Comparison of ENCODE assay signal across 24 mouse cellular contexts in genomic region chr2:158238101-158238500, GRCm38 (mm10). TPM values are rescaled to one million over a fixed set of nuclear protein-coding genes. Genes with fewer than 3 reads are reported as not detected.
DNase-seq lines count a peak whose midpoint lies in the region; TF ChIP-seq lines count a peak whose summit lies in the region.
"Had no signal": no experiment of that assay in that cellular context is flagged by ENCODE, and none has a peak within 500 bp of the region (broad histone marks: within the 10 kb centered on the region; RNA-seq: fewer than 3 reads in every experiment).

No protein-coding gene starts in this region.

- H3K4me3 ChIP-seq in layer of hippocampus, adult 2 months, result no peak overlapping the region
- H3K4me3 ChIP-seq: forebrain, embryonic 10.5 days; forebrain, embryonic 13.5 days; heart, adult 2 months; heart, embryonic 10.5 days; heart, embryonic 13.5 days had no signal

- no peak overlapping the region for H3K27ac ChIP-seq in layer of hippocampus, adult 2 months
- H3K27ac ChIP-seq: forebrain, embryonic 10.5 days; forebrain, embryonic 13.5 days; heart, adult 2 months; heart, embryonic 10.5 days; heart, embryonic 13.5 days; hindbrain, embryonic 14.5 days; hindbrain, postnatal 0 days had no signal

- DNase-seq in adrenal gland, postnatal 14 days, result peak; percentile 48
- no peak for DNase-seq in adrenal gland, postnatal 10 days
- peak; percentile 28 to 45 for DNase-seq in cerebellum, adult 18-20 months
- no peak for DNase-seq in cerebellum, adult 11 months
- DNase-seq in brain, adult 2 months (ENCODE audit: low read depth, low spot score), result peak; percentile 63
- DNase-seq in cerebellum, adult 9-11 months, result peak; percentile 60
- DNase-seq in neural tube, embryonic 10.5 days (ENCODE audit: extremely low spot score, low spot score), result no peak
- no peak for DNase-seq in layer of hippocampus, adult 2 months (ENCODE audit: low spot score in 2 of 2)
- DNase-seq: gastrocnemius, postnatal 10 days; gastrocnemius, postnatal 36 days; heart, adult 2 months; heart, postnatal 14 days; heart, postnatal 4 days; kidney, adult 18-20 months; kidney, adult 9 months had no signal

- no peak for TF ChIP-seq CTCF in layer of hippocampus, adult 2 months (conservative IDR thresholded peaks at IDR 0.05)

RNA-seq across cellular contexts. Expression of gene D630003M21Rik, which starts 9.1 kb away (rescaled TPM):
- 2.0 and 2.4 TPM in 2 replicates for total RNA-seq in adrenal gland, postnatal 14 days (2021)
- total RNA-seq in adrenal gland, postnatal 10 days (2021), result 1 to 10 TPM; 2.6 to 3.3 TPM
- 1 to 10 TPM; 4.1 to 4.4 TPM for total RNA-seq in layer of hippocampus, adult 2 months (2021)
- total RNA-seq: granulocyte monocyte progenitor cell, adult 5-6 weeks; MEL had no signal

RNA-seq across cellular contexts. Expression of gene Bpi, which starts 19.8 kb away (rescaled TPM):
- total RNA-seq in adrenal gland, postnatal 14 days (2021), result not detected in 2 replicates
- not detected for total RNA-seq in adrenal gland, postnatal 10 days (2021)
- not detected for total RNA-seq in layer of hippocampus, adult 2 months (2021)
- total RNA-seq: gastrocnemius, adult 18-20 months; gastrocnemius, postnatal 10 days; gastrocnemius, postnatal 36 days; granulocyte monocyte progenitor cell, adult 5-6 weeks; heart, postnatal 14 days; heart, postnatal 4 days; hindbrain, postnatal 0 days; MEL had no signal

Comparison
In these comparisons a context has a peak if more than half of its experiments do, and no peak if none do; other contexts are left out.
1. DNase-seq: peak in adrenal gland, postnatal 14 days (single experiment), cerebellum, adult 18-20 months (2 of 2), brain, adult 2 months (single experiment) and cerebellum, adult 9-11 months (single experiment); none in adrenal gland, postnatal 10 days (single experiment), cerebellum, adult 11 months (single experiment), neural tube, embryonic 10.5 days (single experiment) and layer of hippocampus, adult 2 months (0 of 2).